Mouse (Mus musculus): ENCODE results near the gene Zc3h6.

Zc3h6 gene

GRCm38 (mm10) chr2:129035381-129035780, 68.2 kb downstream of the Zc3h6 start:
- no peak for DNase-seq (ENCODE audit: low spot score)

GRCm38 (mm10) chr2:129038426-129038936, 71.3 kb downstream of the Zc3h6 start:
- no peak for DNase-seq (ENCODE audit: low spot score)

- peak; percentile 10 for DNase-seq (ENCODE audit: low spot score)
Measured at GRCm38 (mm10) chr2:129038937-129039631, 71.9 kb downstream of the Zc3h6 start.

- no peak for DNase-seq (ENCODE audit: low spot score)
Measured at GRCm38 (mm10) chr2:129040567-129040966, 73.4 kb downstream of the Zc3h6 start.

- DNase-seq (ENCODE audit: low spot score) = no peak
Measured at GRCm38 (mm10) chr2:129046172-129046845, 79.1 kb downstream of the Zc3h6 start.

- DNase-seq (ENCODE audit: low spot score) = no peak
Measured at GRCm38 (mm10) chr2:129046846-129047196, 79.6 kb downstream of the Zc3h6 start.

- no peak for DNase-seq (ENCODE audit: low spot score)
Measured at GRCm38 (mm10) chr2:129047811-129048210, 80.6 kb downstream of the Zc3h6 start, which contains the start of gene Vinac1. Gene Vinac1 (minus strand): TSS chr2:129048172.

GRCm38 (mm10) chr2:129052451-129052983, 85.3 kb downstream of the Zc3h6 start:
- DNase-seq (ENCODE audit: low spot score) = no peak

GRCm38 (mm10) chr2:129055741-129056140, 88.5 kb downstream of the Zc3h6 start:
- DNase-seq (ENCODE audit: low spot score) = no peak

GRCm38 (mm10) chr2:129056597-129056996, 89.4 kb downstream of the Zc3h6 start:
- DNase-seq (ENCODE audit: low spot score) = no peak

GRCm38 (mm10) chr2:129057256-129057655, 90.1 kb downstream of the Zc3h6 start:
- no peak for DNase-seq (ENCODE audit: low spot score)

- no peak for DNase-seq (ENCODE audit: low spot score)
Measured at GRCm38 (mm10) chr2:129057920-129058361, 90.7 kb downstream of the Zc3h6 start.

- no peak for DNase-seq (ENCODE audit: low spot score)
Measured at GRCm38 (mm10) chr2:129061456-129062059, 94.4 kb downstream of the Zc3h6 start.

GRCm38 (mm10) chr2:129065437-129066282, 98.5 kb downstream of the Zc3h6 start, which contains the start of gene Ttl:
Gene Ttl (plus strand): TSS chr2:129065942.
- peak; percentile 77 for DNase-seq (ENCODE audit: low spot score)

- peak; percentile 40 for DNase-seq (ENCODE audit: low spot score)
Measured at GRCm38 (mm10) chr2:129066326-129066725, 99.1 kb downstream of the Zc3h6 start.
